Mouse (Mus musculus) neural tube, postnatal 0 days (tissue): ENCODE results near the gene Tsen54. TPM values are rescaled to one million over a fixed set of nuclear protein-coding genes. Genes with fewer than 3 reads are reported as not detected.

ENCODE experiments used
- microRNA-seq: library from miRNA; unstranded; fragments of <30 nt; microRNA quantifications from one replicate; pipeline ENCODE4, GENCODE M21; 2016
- polyA plus RNA-seq: library from polyadenylated mRNA; unstranded; fragments of >200 nt; fragmentation: Nextera tagmentation; extraction: Ambion mirVana; gene quantifications from 2 replicates; pipeline ENCODE4 v1.2.1, GENCODE M21; 2015

The Tsen54 gene
- polyA plus RNA-seq: 18.9 and 21.3 TPM in 2 replicates

GRCm38 (mm10) chr11:115814605-115815450 lies at the start of gene Tsen54:
TSS of gene Tsen54 (plus strand) at chr11:115814724.

DNA sequence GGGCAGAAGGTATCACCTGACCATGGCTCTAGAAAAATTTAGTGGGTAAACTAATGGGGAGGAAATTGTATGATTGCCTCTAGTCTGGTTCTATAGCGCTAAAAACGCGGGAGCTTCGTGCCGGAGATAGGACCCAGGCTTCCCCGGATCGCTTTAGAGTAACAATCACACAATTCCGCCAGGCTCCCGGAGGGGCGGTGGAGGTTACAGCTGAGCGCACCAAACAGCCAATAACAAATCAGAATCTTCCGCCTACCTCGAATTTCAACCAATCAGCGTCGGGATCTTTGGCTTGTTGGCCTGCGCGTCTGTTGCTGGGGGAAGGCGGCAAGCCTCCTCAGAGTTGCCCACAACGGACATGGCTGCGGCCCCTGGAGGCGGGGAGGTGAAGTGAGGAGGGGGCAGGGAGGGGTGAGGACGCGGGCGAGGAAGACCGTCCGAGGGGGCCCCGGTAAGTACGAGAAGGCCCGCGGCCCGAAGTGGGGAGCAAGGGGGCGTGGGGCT lies 49.4 kb upstream of the Tsen54 start, which contains the start of gene Tmem94:
Gene Tmem94, plus strand, starts transcription at position 331 of the 504 bp plus-strand sequence.

DNA sequence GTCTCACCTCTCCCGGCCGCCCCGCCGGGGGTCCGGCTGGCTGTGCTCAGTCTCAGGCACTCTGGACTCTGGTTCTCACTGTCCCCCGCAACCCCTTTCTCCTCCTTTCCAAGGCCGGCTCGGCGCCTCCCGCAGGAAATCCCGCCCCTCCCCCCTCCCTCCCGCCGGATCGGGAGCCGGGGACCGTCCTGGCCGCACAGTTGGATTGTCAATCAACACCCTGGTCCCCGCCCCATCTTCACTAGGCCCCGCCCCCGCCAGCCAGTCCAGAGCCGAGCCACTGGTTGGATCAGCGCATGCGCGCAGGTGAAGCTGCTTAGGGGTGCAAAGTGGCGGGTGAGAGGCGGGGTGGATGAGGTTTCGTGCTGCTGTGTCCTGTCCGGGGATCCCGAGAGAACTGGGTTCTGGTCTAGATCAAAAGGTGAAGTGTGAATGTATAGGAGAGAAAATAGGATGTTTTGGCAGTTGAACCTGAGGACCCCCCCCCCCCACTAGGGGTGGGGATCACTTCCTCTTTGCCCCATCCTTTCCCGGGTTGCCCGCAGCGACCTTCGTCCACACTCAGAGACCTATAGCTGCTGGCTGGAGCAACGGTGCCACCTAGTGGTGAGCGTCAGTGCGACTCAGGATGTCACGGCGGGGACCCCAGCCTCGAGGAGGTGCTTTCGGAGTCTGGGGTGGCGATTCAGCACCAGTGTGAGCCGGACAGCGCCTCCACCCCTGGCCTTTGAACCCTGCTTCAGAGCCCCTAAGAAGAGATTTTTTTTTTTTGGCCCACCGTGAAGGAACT lies 822 bp upstream of the Tsen54 start, which contains the start of gene Caskin2:
Gene Caskin2, minus strand, starts transcription at position 133 of the 790 bp plus-strand sequence.

DNA sequence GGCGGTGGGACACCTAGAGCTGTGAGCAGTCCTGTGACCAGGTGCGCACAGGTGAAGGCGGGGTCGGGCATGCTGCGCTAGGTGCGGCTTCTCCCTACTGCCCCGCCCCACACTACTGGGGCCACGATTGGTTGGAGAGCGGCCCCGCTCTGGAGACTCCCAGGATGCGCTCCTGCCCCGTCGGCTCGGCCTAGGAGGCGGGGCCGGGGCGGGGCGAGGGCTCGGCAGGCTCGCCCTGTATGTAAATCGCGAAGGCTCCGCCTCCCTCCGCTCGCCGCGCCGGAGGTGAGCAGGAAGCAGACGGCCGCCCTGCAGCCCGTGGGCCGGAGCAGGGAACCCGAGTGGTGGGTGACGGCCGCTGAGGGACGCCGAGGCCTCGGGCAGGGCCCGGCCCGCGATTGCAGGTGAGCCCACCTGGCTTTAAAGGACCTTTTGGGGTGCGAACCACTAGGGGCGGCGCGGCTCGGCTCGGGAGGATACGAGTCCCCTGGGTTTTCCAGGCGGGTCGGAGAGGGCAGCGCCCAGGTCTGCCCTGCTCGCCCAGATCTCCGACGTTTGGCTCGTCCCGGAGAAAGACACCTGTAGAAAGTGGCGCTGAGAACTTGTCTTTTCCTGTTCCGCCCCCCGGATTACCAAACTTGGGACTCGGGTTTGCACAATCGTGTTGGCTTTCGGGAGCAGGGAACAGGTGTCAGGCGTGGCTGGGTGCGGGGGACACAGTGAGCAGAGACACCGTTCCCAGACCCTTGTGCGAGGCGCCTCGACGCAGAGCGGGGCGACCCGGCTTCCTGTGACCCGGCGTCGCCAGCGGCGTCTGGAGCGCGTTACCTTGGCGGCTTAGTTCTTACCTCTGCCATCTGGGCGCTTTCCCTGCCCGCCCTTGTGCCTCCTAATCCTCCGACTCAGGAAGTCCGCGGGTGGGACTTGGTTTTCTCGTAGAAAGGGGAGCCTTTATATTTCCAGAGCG lies 9.5 kb downstream of the Tsen54 start, which contains the start of gene Llgl2:
Gene Llgl2, plus strand, starts transcription at position 276 of the 967 bp plus-strand sequence.

DNA sequence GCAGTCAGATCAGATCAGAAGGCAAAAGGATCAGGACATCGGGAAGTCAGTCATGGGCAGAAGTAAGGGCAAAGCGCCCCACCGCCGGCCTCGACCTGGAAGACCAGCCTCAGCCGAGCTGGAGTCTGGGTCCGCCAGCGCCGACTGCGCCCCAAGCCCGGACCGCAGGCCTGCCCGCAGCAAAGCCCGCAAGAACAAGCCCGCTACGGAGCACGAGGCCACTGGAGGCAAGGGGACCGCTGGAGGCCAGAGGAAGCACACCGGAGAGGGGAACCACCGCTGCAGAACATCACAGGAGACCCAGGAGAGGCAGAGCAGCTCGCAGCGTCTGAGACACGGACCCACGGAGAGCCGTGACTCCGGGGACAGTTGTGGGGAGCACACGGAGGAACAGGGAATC lies 43.8 kb downstream of the Tsen54 start, which contains the start of gene Myo15b:
Gene Myo15b, plus strand, starts transcription at position 53 of the 400 bp plus-strand sequence.

Small RNA genes lying within 50 kb of the gene (microRNA-seq; reads per million reads assigned to microRNA genes)
- not detected for gene Mir5621

Other genes with a start within 250 kb of the Tsen54 start
- gene Mrps7, start 210.8 kb upstream of the Tsen54 start, polyA plus RNA-seq: 80.0 and 80.6 TPM in 2 replicates
- gene Gga3, start 210.7 kb upstream of the Tsen54 start, polyA plus RNA-seq: 22.2 and 26.4 TPM in 2 replicates
- gene Mif4gd, start 201.8 kb upstream of the Tsen54 start, polyA plus RNA-seq: 23.5 and 26.7 TPM in 2 replicates
- 42.3 and 43.0 TPM in 2 replicates for gene Slc25a19, start 186.4 kb upstream of the Tsen54 start, polyA plus RNA-seq
- 149 and 165 TPM in 2 replicates for gene Grb2, start 106.1 kb upstream of the Tsen54 start, polyA plus RNA-seq
- 13.7 and 15.9 TPM in 2 replicates for gene Tmem94, start 49.3 kb upstream of the Tsen54 start, polyA plus RNA-seq
- 10.1 and 10.3 TPM in 2 replicates for gene Caskin2, start 1.1 kb upstream of the Tsen54 start, polyA plus RNA-seq
- gene Llgl2, start 9.3 kb downstream of the Tsen54 start, polyA plus RNA-seq: 0.79 and 0.93 TPM in 2 replicates
- gene Myo15b, start 43.7 kb downstream of the Tsen54 start, polyA plus RNA-seq: 0.15 and 0.46 TPM in 2 replicates
- 2.6 and 4.5 TPM in 2 replicates for gene Smim5, start 85.2 kb downstream of the Tsen54 start, polyA plus RNA-seq
- 0.24 and 0.79 TPM in 2 replicates for gene Smim6, start 97.3 kb downstream of the Tsen54 start, polyA plus RNA-seq
- gene Sap30bp, start 118.6 kb downstream of the Tsen54 start, polyA plus RNA-seq: 36.7 and 40.3 TPM in 2 replicates
- gene Recql5, start 118.8 kb downstream of the Tsen54 start, polyA plus RNA-seq: 10.4 and 12.7 TPM in 2 replicates
- 3.0 and 3.2 TPM in 2 replicates for gene Itgb4, start 160.0 kb downstream of the Tsen54 start, polyA plus RNA-seq
- 56.4 and 56.8 TPM in 2 replicates for gene Galk1, start 198.0 kb downstream of the Tsen54 start, polyA plus RNA-seq
- gene H3f3b, start 213.2 kb downstream of the Tsen54 start, polyA plus RNA-seq: 1,032 and 1,124 TPM in 2 replicates
- gene Unk, start 215.6 kb downstream of the Tsen54 start, polyA plus RNA-seq: 22.2 and 24.0 TPM in 2 replicates